Mouse (Mus musculus) limb, embryonic 11.5 days (tissue): ENCODE results near the gene Trp53i13. TPM values are rescaled to one million over a fixed set of nuclear protein-coding genes. Genes with fewer than 3 reads are reported as not detected.

Experiments
- ATAC-seq: fragments of 200-750 bp; cut with Nextera tagmentation; 2 replicates; pipeline ENCODE4 v1.8.0; 2017; ENCODE audit warnings: low read depth; ENCODE audit not compliant: insufficient number of reproducible peaks, low FRiP score, low TSS enrichment
- DNase-seq: peaks from one replicate; pipeline ENCODE4 v3.0.0-alpha.2; 2015; ENCODE audit warnings: low spot score
- H3K27ac ChIP-seq: fragments of 300-500 bp; sonication (generic); replicated peaks from 2 replicates; pipeline ENCODE4 v1.5.1; 2014; ENCODE audit warnings: low read depth, mild to moderate bottlenecking, low read length
- H3K27me3 ChIP-seq: fragments of 300-500 bp; sonication (generic); 2 replicates; pipeline ENCODE4 v1.6.1; 2014; ENCODE audit warnings: mild to moderate bottlenecking, low read length, mixed read lengths; ENCODE audit not compliant: control insufficient read depth, insufficient read depth
- H3K36me3 ChIP-seq: fragments of 300-500 bp; sonication (generic); 2 replicates; pipeline ENCODE4 v1.6.1; 2014; ENCODE audit warnings: mild to moderate bottlenecking, low read length, moderate library complexity, mixed read lengths; ENCODE audit not compliant: control insufficient read depth, insufficient read depth
- H3K4me1 ChIP-seq: fragments of 300-500 bp; sonication (generic); 2 replicates; pipeline ENCODE4 v1.6.1; 2014; ENCODE audit warnings: low read length, mixed read lengths; ENCODE audit not compliant: control insufficient read depth, insufficient read depth
- H3K4me2 ChIP-seq: fragments of 300-500 bp; sonication (generic); 2 replicates; pipeline ENCODE4 v1.6.1; 2014; ENCODE audit warnings: low read depth, mild to moderate bottlenecking, moderate library complexity; ENCODE audit not compliant: severe bottlenecking
- H3K4me3 ChIP-seq: fragments of 300-500 bp; sonication (generic); 2 replicates; pipeline ENCODE4 v1.5.1; 2014; ENCODE audit warnings: low read depth, low read length
- H3K9ac ChIP-seq: fragments of 300-500 bp; sonication (generic); 2 replicates; pipeline ENCODE4 v1.6.1; 2014; ENCODE audit warnings: mild to moderate bottlenecking, low read length
- H3K9me3 ChIP-seq: fragments of 300-500 bp; sonication (generic); 2 replicates; pipeline ENCODE4 v1.6.1; 2016; ENCODE audit warnings: low read length; ENCODE audit not compliant: control insufficient read depth
- WGBS: fragments of 180-500 bp; shearing (Covaris S2); extraction: QIAGEN DNeasy Blood & Tissue Kit; methylation state at CpG from one replicate; pipeline ENCODE4 v1.1.7; 2014; 5-methylcytosine and 5-hydroxymethylcytosine counted together
- polyA plus RNA-seq: library from polyadenylated mRNA; unstranded; fragments of >200 nt; fragmentation: Nextera tagmentation; extraction: Ambion mirVana; gene quantifications from 2 replicates; pipeline ENCODE4 v1.2.1, GENCODE M21; 2014

Gene Trp53i13
- polyA plus RNA-seq, 1 experiment from 2014 or later = 42.2 TPM

DNA sequence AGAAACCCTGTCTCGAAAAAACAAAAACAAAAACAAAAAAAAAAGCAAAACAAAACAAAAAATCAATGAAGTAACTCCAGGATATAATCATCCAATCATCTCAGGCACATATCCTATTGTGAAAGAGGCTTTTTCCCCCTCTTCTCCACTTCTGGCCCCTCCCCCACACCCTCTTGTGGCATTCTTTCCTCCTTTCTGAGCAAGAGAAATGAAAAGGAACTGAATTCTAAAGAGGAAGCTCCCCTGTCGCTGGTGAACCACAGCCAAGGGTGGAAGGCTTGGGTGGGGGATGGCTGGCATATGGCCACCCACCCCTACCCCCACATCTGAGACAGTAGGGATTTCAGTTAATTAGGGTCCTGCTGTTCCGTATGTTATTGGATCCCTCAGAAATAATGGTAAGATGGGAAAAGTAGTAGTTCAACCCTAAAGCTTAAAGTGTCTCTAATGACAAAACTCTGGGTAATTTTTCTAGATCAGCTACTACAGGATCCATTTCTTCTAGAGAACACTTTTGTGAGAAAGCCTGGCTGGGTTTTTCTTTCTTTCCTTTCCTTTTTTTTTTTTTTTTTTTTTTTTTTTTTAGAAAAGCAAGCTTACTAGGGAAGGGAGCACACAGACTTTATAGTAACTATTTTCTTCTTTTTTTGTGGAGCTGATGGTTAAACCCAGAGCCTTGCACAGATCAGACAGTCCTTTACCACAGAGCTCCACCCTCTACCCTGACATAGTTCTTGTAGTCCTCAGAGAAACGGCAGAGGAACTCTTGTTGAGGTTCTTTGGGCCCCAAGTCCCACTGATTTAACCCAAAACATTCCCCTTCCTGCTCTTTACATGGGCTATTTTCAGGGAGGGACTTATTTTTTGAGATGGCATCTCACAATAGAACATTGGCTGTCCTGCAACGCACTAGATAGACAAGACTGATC lies 5.1 kb upstream of the Trp53i13 start:
- no peak for ATAC-seq
- Histone ChIP-seq H3K4me2 (no peak overlapping the region), H3K9ac (no peak overlapping the region), H3K36me3 (no peaks in the 10 kb centered on the region), H3K27me3 (peaks cover 7% of the 10 kb centered on the region), H3K4me3 (no peak overlapping the region), H3K9me3 (no peaks in the 10 kb centered on the region), H3K27ac (no peak overlapping the region), H3K4me1 (peaks cover 3% of the 10 kb centered on the region; the same call in 1 of the 2 replicates)
- WGBS = 54% methylated on average over 5 of the region's 5 CpGs
- DNase-seq = no peak

DNA sequence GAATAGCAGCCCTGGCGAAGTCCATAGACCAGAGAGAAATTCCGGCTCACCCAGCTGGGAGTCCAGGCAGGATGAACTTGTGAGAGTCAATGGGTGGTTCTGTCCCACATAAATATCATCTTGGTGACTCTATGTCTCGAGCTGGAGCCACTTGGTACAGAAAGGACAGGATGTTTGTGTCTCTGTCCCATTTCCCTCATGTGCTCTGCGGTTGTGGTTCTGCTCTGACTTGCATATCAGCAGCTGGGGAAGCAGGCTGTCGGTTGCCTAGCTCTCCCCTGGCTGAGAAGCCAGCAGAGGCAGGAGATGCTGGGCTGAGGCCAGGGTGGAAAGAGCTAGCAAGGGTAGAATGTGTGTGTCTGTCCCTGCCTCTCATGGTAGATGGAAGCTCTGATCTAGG lies 3.3 kb upstream of the Trp53i13 start, which contains the start of gene Gm10392:
TSS of gene Gm10392 (minus strand) at position 156 of the 400 bp plus-strand sequence.
- 67% methylated on average over 5 of the region's 5 CpGs for WGBS
- Histone ChIP-seq H3K4me1 (peaks cover 14% of the 10 kb centered on the region), H3K4me2 (no peak within 1 kb of the TSS), H3K9ac (no peak within 1 kb of the TSS), H3K27ac (no peak within 1 kb of the TSS), H3K27me3 (peaks cover 19% of the 10 kb centered on the region), H3K9me3 (no peaks in the 10 kb centered on the region; the same call in 1 of the 2 replicates), H3K36me3 (no peaks in the 10 kb centered on the region), H3K4me3 (no peak within 1 kb of the TSS)
- ATAC-seq (no peak), DNase-seq (no peak)

DNA sequence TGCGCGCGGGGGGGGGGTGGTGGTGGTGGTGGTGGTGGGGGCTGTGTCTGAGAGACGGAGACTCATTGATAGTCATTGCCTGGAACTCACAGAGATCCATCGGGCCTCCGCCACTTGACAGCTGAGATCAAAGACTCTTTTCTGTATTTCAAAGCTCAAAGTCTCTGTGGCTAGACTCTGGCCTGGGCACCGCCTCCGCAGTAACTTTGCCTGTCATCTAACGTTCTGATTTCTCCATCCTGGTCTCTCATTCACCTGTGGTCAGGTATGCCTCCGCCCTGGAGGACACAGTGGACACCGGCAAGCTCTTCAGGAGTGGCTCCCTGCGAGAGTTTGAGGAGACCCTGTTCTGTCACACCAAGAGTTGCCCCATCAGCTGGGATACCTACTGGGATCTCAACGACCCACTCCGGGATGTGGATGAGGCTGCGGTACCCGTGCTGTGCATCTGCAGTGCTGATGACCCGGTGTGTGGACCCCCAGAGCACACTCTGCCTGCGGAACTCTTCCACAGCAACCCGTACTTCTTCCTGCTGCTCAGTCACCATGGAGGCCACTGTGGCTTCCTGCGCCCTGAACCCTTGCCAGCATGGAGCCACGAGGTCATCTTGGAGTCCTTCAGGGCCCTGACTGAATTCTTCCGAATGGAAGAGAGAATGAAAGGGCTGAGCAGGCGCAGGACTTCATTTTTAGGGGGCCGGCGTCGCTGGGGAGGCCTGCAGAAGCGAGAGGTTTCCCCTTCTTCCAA lies 2.4 kb upstream of the Trp53i13 start:
- H3K27me3 ChIP-seq = peaks cover 19% of the 10 kb centered on the region
- no peak for ATAC-seq
- peaks cover 17% of the 10 kb centered on the region for H3K4me1 ChIP-seq

DNA sequence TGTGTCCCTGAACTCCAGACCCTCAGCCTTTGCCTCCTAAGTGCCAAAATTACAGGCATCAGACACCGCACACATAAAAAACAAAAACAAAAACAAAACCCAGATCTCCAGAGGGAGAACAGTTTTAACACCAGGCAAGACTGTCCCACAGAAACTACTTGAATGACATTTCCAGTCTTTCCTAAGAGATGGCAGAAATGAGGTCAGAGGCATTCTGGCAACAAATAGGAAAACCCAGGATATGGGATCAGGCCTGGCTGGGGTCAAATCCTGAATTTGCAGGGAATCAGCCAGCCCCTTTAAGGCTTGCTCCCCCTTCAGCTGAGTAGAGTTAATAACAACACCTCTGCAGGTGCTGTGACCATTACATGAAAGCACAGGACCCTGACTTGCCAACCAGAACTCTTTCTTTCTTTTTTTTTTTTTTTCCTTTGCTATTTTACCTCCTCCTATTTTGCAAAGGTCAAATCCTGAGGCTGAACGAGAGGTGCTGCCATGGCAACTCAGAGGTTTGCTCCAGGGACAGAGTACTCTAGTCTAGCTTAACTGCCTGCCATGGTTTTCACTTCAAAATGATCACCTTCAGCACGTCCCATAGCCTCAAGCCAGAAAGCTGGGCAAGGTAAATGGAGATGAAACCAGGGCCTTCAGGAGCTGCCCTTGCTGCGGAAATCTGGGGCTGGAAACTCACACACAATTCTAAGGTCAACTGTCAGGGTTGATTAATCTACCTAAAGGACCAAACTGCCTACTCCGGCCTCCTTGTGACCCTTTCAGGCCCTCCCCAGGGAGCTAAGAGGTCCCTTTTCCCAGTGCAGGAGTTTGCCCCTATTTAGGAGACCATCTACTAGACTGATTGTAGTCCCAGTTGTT lies 1.0 kb upstream of the Trp53i13 start:
- H3K27me3 ChIP-seq = peaks cover 19% of the 10 kb centered on the region
- no peaks in the 10 kb centered on the region; the same call in 1 of the 2 replicates for H3K9me3 ChIP-seq
- 55% methylated on average over 5 of the region's 5 CpGs for WGBS

More for the DNA sequence above, 2.4 kb upstream of the Trp53i13 start:
- Histone ChIP-seq H3K27ac (no peak overlapping the region), H3K9me3 (no peaks in the 10 kb centered on the region; the same call in 1 of the 2 replicates), H3K4me2 (no peak overlapping the region), H3K9ac (no peak overlapping the region), H3K36me3 (no peaks in the 10 kb centered on the region), H3K4me3 (no peak overlapping the region)
- DNase-seq = no peak
- WGBS = 78% methylated on average over 27 of the region's 27 CpGs

DNA sequence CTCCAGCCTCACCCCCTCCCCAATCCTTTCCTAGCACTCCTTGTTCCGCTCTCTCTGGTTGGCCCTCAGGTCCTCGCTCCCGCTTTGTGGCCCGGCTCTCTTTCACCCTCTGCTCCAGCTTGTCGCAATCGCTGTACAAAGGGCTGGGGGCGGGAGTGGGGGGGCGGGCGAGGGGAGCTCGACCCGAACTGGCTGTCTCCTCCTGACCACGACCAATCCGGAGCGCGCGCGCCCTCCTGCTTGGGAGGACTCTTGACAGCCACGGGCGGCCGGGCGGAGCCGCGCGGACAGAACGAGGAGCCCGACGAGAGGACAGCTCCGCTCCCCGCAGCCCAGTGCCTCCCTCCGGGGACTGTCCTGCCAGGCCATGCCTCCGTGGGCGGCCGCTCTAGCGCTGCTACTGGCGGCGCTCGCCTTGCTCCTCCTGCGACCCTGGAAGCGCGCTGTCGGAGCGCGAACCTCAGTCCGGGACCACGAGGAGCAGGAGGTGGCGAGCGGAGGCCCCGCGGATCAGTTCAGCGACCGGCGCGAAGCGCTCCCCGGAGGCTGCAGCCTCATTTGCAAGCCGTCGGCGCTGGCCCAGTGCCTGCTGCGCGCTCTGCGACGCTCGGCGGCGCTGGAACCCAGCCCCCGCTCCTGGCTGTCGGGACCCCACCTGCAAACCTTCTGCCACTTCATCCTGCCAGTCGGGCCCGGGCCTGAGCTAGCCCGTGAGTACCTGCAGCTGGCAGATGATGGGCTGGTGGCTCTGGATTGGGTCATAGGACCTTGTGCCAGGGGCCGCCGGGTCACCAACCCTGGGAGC lies 746 bp downstream of the Trp53i13 start, which contains the start of gene Abhd15:
TSS of gene Abhd15 (plus strand) at position 290 of the 805 bp plus-strand sequence.
- H3K9ac ChIP-seq = peak within 1 kb of the TSS; percentile 53; the same call in 1 of the 2 replicates
- no peaks in the 10 kb centered on the region; the same call in 1 of the 2 replicates for H3K9me3 ChIP-seq
- peaks cover 19% of the 10 kb centered on the region for H3K27me3 ChIP-seq
- H3K27ac ChIP-seq = no peak within 1 kb of the TSS
- H3K36me3 ChIP-seq = no peaks in the 10 kb centered on the region
- H3K4me1 ChIP-seq = peaks cover 22% of the 10 kb centered on the region
- peak within 1 kb of the TSS; percentile 45 for H3K4me3 ChIP-seq
- 0 out of 2 replicates have a peak, but pooled peaks have one; percentile 12 for ATAC-seq
- under 1% methylated on average over 69 of the region's 72 CpGs for WGBS
- peak; percentile 80 for DNase-seq
- peak within 1 kb of the TSS; percentile 92 for H3K4me2 ChIP-seq

More for the DNA sequence above, 1.0 kb upstream of the Trp53i13 start:
- DNase-seq (no peak), ATAC-seq (no peak)
- no peak overlapping the region for H3K4me2 ChIP-seq
- H3K27ac ChIP-seq = no peak overlapping the region
- H3K9ac ChIP-seq = no peak overlapping the region
- no peak overlapping the region for H3K4me3 ChIP-seq
- peaks cover 22% of the 10 kb centered on the region for H3K4me1 ChIP-seq
- no peaks in the 10 kb centered on the region for H3K36me3 ChIP-seq

DNA sequence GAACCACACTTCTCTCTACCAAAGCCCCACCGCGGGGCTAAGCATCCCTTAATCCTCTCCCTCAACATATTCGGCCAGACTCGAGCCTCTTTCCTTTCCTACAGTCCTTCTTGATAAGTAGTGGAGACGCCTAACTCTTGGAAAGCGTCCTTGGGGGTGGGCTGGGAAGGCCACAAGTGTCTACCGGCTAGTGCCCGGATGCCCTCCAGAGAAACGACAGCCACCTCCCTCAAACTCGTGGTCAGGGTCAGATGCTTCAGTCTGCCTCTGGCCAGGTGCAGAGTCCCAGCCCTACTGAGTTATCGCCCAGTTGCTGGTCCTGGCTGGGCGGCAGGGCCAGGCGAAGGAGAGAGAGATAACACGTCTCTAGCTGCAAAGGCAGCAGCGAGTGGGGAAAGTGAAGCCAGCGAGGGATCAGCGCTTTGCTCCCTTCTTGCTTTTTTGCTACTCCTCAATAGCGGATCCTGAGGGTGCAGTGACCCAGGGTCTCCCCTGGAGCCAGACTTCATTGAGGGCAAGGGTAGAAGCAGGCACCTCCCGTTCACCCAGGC lies 1.4 kb downstream of the Trp53i13 start:
- Histone ChIP-seq H3K9ac (no peak overlapping the region; the same call in 1 of the 2 replicates), H3K27me3 (peaks cover 19% of the 10 kb centered on the region), H3K27ac (no peak overlapping the region), H3K4me3 (peak overlapping the region; percentile 45), H3K4me1 (peaks cover 22% of the 10 kb centered on the region), H3K36me3 (no peaks in the 10 kb centered on the region), H3K4me2 (peak overlapping the region; percentile 92), H3K9me3 (no peaks in the 10 kb centered on the region; the same call in 1 of the 2 replicates)
- DNase-seq = no peak
- 4% methylated on average over 19 of the region's 19 CpGs for WGBS
- ATAC-seq = no peak

DNA sequence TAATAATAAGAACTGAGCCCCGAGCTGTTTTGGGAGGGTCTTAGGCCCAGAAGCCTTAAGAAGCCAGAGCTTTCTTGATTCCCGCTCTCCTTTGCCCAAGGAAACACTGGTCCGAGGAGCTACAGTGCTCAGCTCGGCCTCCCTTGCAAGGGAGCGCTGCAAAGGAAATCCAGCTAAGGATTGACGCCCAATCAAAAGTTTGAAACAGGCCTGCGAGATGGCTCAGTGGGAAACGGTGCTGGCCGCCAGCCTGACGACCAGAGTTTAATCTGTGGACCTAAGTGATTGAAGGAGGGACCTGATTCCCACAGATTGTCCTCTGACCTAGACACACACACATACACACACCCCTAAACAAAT lies 2.0 kb downstream of the Trp53i13 start:
- Histone ChIP-seq H3K27ac (no peak overlapping the region), H3K4me1 (peaks cover 22% of the 10 kb centered on the region), H3K9ac (0 out of 2 replicates have a peak overlapping the region, but pooled peaks have one; percentile 45), H3K9me3 (no peaks in the 10 kb centered on the region; the same call in 1 of the 2 replicates), H3K4me2 (peak overlapping the region; percentile 92), H3K27me3 (peaks cover 19% of the 10 kb centered on the region), H3K4me3 (peak overlapping the region; percentile 40), H3K36me3 (no peaks in the 10 kb centered on the region)
- ATAC-seq = no peak
- 6% methylated on average over 10 of the region's 10 CpGs for WGBS
- no peak for DNase-seq
